Mouse (Mus musculus) bone marrow macrophage, adult 2 months (primary cell): Measurements from ENCODE around the gene Tnp2.

Experiments used
- CTCF ChIP-seq: IDR thresholded peaks from 2 replicates; pipeline ENCODE4 v1.5.1; 2012; ENCODE audit warnings: low read depth, mild to moderate bottlenecking, low read length, moderate library complexity
- POLR2A ChIP-seq: IDR thresholded peaks from 2 replicates; pipeline ENCODE4 v1.6.1; 2012; ENCODE audit warnings: mild to moderate bottlenecking, low read depth, low read length, borderline replicate concordance

DNA sequence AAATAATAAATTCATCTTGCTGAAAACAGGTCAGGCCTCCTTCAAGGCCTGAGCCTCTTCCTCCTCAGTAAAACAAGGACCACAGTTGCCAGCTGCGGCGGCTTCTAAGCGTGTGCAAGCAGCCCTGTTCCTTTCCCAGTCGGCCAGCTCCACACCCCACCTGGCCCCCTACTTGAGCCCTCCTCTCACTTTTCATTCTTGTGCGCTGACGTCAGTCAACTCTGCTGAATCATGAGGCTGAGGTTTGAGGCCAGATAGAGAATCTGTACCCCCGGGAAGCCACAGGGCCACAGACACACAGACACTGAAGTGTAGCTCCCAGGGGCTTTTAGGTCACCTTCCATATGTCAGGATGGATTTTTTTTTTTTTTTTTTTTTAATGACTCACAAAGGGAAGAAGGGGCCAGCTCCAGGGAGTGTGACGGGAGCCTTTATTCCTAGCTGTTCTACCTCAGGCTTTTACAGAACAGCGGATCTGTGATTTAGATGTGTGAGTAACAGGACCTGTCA lies 6.5 kb downstream of the Tnp2 start:
- TF ChIP-seq POLR2A, result no peak
- TF ChIP-seq CTCF, result no peak
